Mouse (Mus musculus) urinary bladder, postnatal 10 days (tissue): Measurements from ENCODE around the gene Dnajc13.

Source experiments
- DNase-seq: peaks from one replicate; pipeline ENCODE4 v3.0.0; 2022; ENCODE audit warnings: low spot score

Dnajc13 gene

GRCm38 (mm10) chr9:104109151-104109550, 153.6 kb downstream of the Dnajc13 start:
- DNase-seq = no peak

- DNase-seq = no peak
Measured at GRCm38 (mm10) chr9:104108571-104109143, 154.1 kb downstream of the Dnajc13 start.

DNA sequence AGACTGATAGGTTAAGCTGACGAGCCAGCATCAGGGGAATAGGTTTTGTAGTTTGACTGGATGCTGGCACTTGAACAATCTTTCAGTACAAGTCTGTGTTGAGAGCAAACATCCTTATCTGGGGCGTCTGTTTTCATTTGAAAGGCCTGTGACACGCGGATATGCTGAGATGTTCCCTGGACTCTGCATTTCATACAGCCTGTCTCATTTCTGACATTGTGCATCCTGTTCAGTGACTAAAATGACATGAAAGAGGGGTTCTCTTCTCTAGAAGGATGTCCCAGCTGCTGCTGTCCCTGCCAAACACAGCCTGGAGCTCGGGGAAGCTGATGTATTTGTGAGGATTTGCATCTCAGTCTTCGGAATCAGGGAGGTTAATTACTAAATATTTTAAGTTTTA, 155.2 kb downstream of the Dnajc13 start:
- DNase-seq = no peak

DNA sequence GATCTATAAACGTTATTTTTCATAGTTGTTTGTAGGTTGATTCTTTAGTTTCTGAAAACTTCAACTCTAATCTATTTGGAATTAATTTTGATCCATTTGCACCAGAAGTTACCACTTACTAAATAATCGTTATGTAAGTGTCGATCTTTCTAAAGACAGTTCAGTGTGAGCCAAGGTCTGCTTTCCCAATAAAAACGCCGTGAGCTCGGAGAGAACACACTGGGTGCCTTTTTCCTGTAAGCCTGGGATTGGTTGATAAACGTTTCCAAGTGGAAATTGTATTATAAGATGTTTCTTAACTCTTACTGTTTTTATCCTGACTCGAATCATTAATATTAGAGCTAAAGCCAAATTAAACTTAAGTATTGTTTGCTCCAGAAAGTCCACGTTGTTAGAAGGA, 155.8 kb downstream of the Dnajc13 start:
- no peak for DNase-seq

GRCm38 (mm10) chr9:104104986-104105385, 157.7 kb downstream of the Dnajc13 start:
- no peak for DNase-seq

DNA sequence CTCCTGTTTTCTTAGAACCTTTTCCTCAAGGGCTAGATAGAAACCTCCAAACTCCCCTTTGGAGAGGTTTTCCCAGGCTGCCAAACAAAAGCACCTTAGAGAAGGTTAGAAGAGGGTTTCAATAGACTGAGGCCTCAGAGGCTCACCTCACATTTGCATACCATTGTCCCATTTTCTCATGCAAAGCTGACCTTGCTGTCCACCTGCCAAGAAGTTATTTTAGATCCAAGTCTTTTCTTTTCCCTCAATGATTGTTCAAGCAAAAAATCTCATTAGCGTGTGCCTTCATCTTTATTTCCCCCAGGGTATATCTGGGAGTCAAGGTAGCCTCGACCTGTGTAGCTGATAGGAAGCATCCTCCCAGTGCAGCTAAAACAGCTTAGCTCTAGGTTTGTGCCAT, 159.8 kb downstream of the Dnajc13 start:
- DNase-seq = no peak

DNA sequence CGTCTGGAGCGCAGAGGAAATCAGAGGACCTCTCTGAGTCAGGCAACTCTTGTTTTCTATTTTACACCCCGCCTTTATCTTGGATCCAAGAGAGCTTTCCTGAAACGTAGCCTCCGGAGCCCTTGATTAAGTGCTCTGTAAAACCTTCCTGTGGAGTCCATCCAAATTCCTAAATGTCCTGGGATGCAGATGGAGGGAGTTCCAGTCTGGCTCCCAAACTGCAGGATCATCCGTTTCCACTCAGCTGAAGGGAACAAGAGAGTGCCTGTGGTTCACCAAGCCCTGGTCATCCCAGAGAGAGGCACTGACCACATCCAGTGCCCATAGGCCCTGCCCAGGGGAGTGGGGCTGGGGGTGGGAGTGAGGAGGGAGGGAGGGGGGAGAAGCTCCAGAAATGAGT, 160.4 kb downstream of the Dnajc13 start:
- DNase-seq = no peak

DNA sequence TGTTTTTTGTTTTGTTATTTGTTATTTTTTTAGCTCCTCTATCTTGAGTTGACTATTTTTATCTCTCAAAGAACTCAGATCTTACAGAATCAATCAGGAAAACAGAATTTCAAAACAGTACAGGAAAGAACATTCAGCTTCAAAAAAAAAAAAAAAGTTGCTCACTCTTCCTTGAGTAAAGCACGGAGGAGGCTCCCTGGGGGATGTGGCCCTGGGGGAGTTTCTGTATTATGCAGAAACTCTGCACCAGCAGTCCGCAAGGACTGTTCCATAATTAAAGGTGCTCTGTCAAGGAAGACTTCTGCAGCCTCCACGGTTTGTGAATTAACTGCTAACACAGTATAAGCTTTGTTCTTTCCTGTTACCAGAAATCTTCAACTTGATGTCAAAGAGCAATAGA, 161.3 kb downstream of the Dnajc13 start:
- no peak for DNase-seq
